Mouse (Mus musculus) liver, embryonic 14.5 days (tissue): ENCODE data around the gene Unc13a.

Experiments used
- CTCF ChIP-seq: IDR thresholded peaks from 2 replicates; pipeline ENCODE4 v1.5.1; 2016; ENCODE audit warnings: antibody characterized with exemption, low read depth, control low read depth
- EP300 ChIP-seq: IDR thresholded peaks from 2 replicates; pipeline ENCODE4 v1.6.1; 2016; ENCODE audit warnings: antibody characterized with exemption, low read depth

DNA sequence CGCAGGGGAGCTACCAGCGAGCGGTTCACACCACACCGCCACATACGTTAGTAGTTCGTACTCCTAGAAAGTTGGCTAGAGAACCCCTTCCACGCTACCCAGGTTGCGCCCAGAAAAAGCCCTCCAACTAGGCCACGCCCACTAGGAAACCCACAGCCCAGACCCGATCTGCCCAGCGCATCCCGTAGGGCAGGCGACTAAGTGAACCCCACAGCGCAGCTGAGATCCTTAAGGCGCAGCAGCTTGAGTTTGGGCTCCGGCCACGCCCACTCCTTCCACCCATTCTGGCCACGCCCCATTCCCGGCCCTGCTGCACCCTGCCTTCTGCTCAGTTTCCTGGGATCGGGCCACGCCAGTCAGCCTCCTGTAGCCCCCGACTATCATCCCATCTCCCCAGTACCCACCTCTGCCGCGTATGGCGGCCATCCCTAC is 41.8 kb downstream of the Unc13a start:
- TF ChIP-seq CTCF (no peak), EP300 (no peak)
